Mouse (Mus musculus) 3134 (cell line): Measurements from ENCODE around the gene Uhrf1.
A peak's percentile ranks its signal among the peaks of the same experiment; 100 is the strongest.

ENCODE experiments used
- DNase-seq: peaks from one replicate; pipeline ENCODE4 v3.0.0-alpha.2; 2011; ENCODE audit warnings: low spot score; ENCODE audit not compliant: insufficient read length; ENCODE audit errors: extremely low read depth

Uhrf1 gene

GRCm38 (mm10) chr17:56298238-56298637, 4.9 kb upstream of the Uhrf1 start:
- no peak for DNase-seq

- no peak for DNase-seq
Measured at GRCm38 (mm10) chr17:56300186-56300585, 2.9 kb upstream of the Uhrf1 start, which contains the start of gene Arrdc5. TSS of gene Arrdc5 (minus strand) at chr17:56300286.

- DNase-seq = peak; percentile 69
Measured at GRCm38 (mm10) chr17:56302363-56302996, 641 bp upstream of the Uhrf1 start.

GRCm38 (mm10) chr17:56303847-56304586, 896 bp downstream of the Uhrf1 start:
- DNase-seq = peak; percentile 97

- no peak for DNase-seq
Measured at GRCm38 (mm10) chr17:56304718-56305117, 1.6 kb downstream of the Uhrf1 start.

GRCm38 (mm10) chr17:56305156-56305555, 2.0 kb downstream of the Uhrf1 start:
- no peak for DNase-seq

- DNase-seq = no peak
Measured at GRCm38 (mm10) chr17:56305826-56306225, 2.7 kb downstream of the Uhrf1 start.

GRCm38 (mm10) chr17:56308088-56308487, 5.0 kb downstream of the Uhrf1 start:
- DNase-seq = no peak

GRCm38 (mm10) chr17:56309191-56309945, 6.2 kb downstream of the Uhrf1 start:
- no peak for DNase-seq

- DNase-seq = no peak
Measured at GRCm38 (mm10) chr17:56324419-56324818, 21.3 kb downstream of the Uhrf1 start.

GRCm38 (mm10) chr17:56325450-56326152, 22.5 kb downstream of the Uhrf1 start, which contains the start of gene Kdm4b:
TSS of gene Kdm4b (plus strand) at chr17:56326062.
- peak; percentile 100 for DNase-seq

- DNase-seq = no peak
Measured at GRCm38 (mm10) chr17:56326153-56327147, 23.3 kb downstream of the Uhrf1 start.

- DNase-seq = no peak
Measured at GRCm38 (mm10) chr17:56329267-56329666, 26.1 kb downstream of the Uhrf1 start.

GRCm38 (mm10) chr17:56330345-56330744, 27.2 kb downstream of the Uhrf1 start:
- DNase-seq = no peak

- DNase-seq = peak; percentile 57
Measured at GRCm38 (mm10) chr17:56331256-56331655, 28.1 kb downstream of the Uhrf1 start.

- DNase-seq = no peak
Measured at GRCm38 (mm10) chr17:56332987-56333386, 29.9 kb downstream of the Uhrf1 start.

GRCm38 (mm10) chr17:56337190-56337589, 34.1 kb downstream of the Uhrf1 start:
- DNase-seq = no peak

- no peak for DNase-seq
Measured at GRCm38 (mm10) chr17:56337791-56338190, 34.7 kb downstream of the Uhrf1 start.

GRCm38 (mm10) chr17:56338909-56339308, 35.8 kb downstream of the Uhrf1 start:
- no peak for DNase-seq

GRCm38 (mm10) chr17:56340717-56341116, 37.6 kb downstream of the Uhrf1 start:
- DNase-seq = no peak
